Mouse (Mus musculus) erythroblast, adult 5-6 weeks (primary cell): ENCODE measurements around the gene Amdhd2. TPM values are rescaled to one million over a fixed set of nuclear protein-coding genes. Genes with fewer than 3 reads are reported as not detected.
A peak's percentile ranks its signal among the peaks of the same experiment; 100 is the strongest.
"Not testable (repeated sequence)": the region's sequence is repeated elsewhere in the genome, so short reads cannot be mapped to it uniquely, and the experiment has no call there.

Experiments
- ATAC-seq: replicated peaks from 2 replicates; pipeline ENCODE4 v1.8.0; 2016; ENCODE audit warnings: moderate number of reproducible peaks, mild to moderate bottlenecking, moderate TSS enrichment, inconsistent platforms; ENCODE audit not compliant: poor library complexity, low FRiP score, severe bottlenecking
- total RNA-seq, 2 experiments: library from RNA; stranded (forward) in 1 of 2; stranded (reverse) in 1 of 2; fragments of 150-400 nt in 1 of 2; fragments of 200-764, 138-1000 nt in 1 of 2; gene quantifications; 2 replicates each; pipeline versions ENCODE4 v1.2.3 to v1.2.4; 2015 to 2017; ENCODE audit warnings: low replicate concordance in 2 of 2

Gene Amdhd2
- total RNA-seq, 2 experiments from 2014 or later, result 12.5 to 15.1 TPM

GRCm38 (mm10) chr17:24162584-24163175 is 886 bp downstream of the Amdhd2 start:
- ATAC-seq, result peak; percentile 17; the same call in 1 of the 2 replicates

GRCm38 (mm10) chr17:24161466-24161865 is 2.1 kb downstream of the Amdhd2 start:
- no peak for ATAC-seq

- ATAC-seq, result no peak
Observed at GRCm38 (mm10) chr17:24157526-24157925, 6.0 kb downstream of the Amdhd2 start.

GRCm38 (mm10) chr17:24157121-24157520 is 6.4 kb downstream of the Amdhd2 start:
- ATAC-seq, result no peak

- ATAC-seq, result no peak
Observed at GRCm38 (mm10) chr17:24156394-24156793, 7.2 kb downstream of the Amdhd2 start.

- ATAC-seq, result no peak
Observed at GRCm38 (mm10) chr17:24155742-24156141, 7.8 kb downstream of the Amdhd2 start.

- no peak for ATAC-seq
Observed at GRCm38 (mm10) chr17:24154463-24154862, 9.1 kb downstream of the Amdhd2 start.

- peak; percentile 95 for ATAC-seq
Observed at GRCm38 (mm10) chr17:24151890-24152563, 11.5 kb downstream of the Amdhd2 start.

- no peak for ATAC-seq
Observed at GRCm38 (mm10) chr17:24151382-24151781, 12.2 kb downstream of the Amdhd2 start.

GRCm38 (mm10) chr17:24150824-24151223 is 12.7 kb downstream of the Amdhd2 start, which contains the start of gene Pdpk1:
Gene Pdpk1 (minus strand): TSS chr17:24150924.
- ATAC-seq, result no peak

GRCm38 (mm10) chr17:24149421-24149820 is 14.1 kb downstream of the Amdhd2 start:
- ATAC-seq, result no peak

- no peak for ATAC-seq
Observed at GRCm38 (mm10) chr17:24142897-24143296, 20.7 kb downstream of the Amdhd2 start.

GRCm38 (mm10) chr17:24141425-24141920 is 22.1 kb downstream of the Amdhd2 start:
- peak; percentile 96 for ATAC-seq

GRCm38 (mm10) chr17:24140845-24141424 is 22.6 kb downstream of the Amdhd2 start:
- peak; percentile 30 for ATAC-seq

- ATAC-seq, result no peak
Observed at GRCm38 (mm10) chr17:24139968-24140367, 23.6 kb downstream of the Amdhd2 start.

- no peak for ATAC-seq
Observed at GRCm38 (mm10) chr17:24139256-24139655, 24.3 kb downstream of the Amdhd2 start.

- no peak for ATAC-seq
Observed at GRCm38 (mm10) chr17:24137226-24137880, 26.2 kb downstream of the Amdhd2 start.

GRCm38 (mm10) chr17:24134062-24134461 is 29.5 kb downstream of the Amdhd2 start:
- ATAC-seq, result no peak

- not testable (repeated sequence) for ATAC-seq
Observed at GRCm38 (mm10) chr17:24132919-24133318, 30.6 kb downstream of the Amdhd2 start.

- ATAC-seq, result no peak
Observed at GRCm38 (mm10) chr17:24131570-24131969, 32.0 kb downstream of the Amdhd2 start.
